Mouse (Mus musculus) B cell, adult 2 months (primary cell): ENCODE measurements around the gene Marveld2.
A peak's percentile ranks its signal among the peaks of the same experiment; 100 is the strongest.

Source experiments
- DNase-seq, 2 experiments: peaks; one replicate each; pipeline ENCODE4 v3.0.0; 2022

Gene Marveld2

DNA sequence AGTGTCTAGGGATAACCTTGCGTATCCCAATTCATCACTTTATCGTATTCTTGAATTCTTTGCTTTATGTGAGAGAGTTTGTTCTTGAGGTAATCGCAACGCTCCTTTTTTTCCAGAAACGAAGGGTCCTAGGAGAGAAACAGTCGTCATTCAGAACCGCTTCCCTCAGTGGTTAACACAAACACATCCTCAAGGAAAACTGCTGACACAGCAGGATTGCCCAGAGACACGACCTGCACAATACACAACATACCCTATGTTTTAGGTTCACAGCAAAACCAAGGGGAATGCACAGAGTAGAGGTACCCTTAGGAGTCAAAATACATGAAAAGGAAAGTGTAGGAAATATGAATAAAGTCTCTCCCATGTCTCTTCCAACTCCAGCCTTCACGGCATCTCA, 19.5 kb downstream of the Marveld2 start:
- DNase-seq = no peak

DNA sequence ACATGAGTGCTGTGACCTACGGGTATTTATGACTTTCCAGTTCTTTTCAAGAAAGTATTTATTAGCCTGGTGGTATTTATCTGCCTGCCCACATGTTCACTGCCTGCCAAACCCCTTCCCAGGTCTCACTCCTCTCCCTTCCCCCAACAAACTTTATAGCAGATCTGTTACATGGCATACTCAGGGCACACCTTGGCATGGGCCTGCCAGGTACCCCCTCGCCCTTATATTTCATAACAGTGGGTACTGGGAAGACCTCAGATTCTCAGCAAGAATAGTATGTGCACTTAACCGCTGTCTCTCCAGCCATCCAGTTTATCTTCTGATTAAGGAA, 21.3 kb downstream of the Marveld2 start:
- no peak for DNase-seq

DNA sequence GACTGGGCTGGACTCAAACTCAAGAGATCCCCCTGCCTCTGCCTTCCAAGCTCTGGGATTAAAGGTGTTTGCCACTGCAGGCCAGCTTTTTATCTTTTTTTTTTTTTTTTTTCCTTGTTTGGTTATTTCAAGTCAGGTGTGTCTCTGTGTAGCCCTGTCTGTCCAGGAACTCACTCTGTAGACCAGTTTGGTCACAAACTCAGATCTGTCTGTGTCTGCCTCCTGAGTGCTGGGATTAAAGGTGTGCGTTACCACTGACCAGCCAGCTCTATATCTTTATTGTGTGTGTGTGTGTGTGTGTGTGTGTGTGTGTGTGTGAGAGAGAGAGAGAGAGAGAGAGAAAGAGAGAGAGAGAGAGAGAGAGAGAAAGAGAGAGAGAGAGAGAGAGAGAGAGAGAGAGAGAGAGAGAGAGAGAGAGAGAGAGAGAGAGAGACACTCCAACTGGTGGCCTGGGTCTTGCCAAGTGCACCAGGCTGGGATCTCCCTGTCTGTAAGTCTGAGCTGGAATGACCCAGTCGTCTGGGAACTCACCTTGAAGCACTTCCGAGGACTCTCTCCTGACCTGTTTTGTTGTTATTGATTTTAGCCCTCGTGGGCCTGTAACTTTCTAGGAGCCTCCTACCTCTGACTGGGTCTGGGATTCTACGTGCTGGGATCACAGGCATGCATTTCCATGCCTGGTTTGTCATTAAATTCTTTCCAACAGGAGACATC, 21.8 kb downstream of the Marveld2 start:
- no peak for DNase-seq

DNA sequence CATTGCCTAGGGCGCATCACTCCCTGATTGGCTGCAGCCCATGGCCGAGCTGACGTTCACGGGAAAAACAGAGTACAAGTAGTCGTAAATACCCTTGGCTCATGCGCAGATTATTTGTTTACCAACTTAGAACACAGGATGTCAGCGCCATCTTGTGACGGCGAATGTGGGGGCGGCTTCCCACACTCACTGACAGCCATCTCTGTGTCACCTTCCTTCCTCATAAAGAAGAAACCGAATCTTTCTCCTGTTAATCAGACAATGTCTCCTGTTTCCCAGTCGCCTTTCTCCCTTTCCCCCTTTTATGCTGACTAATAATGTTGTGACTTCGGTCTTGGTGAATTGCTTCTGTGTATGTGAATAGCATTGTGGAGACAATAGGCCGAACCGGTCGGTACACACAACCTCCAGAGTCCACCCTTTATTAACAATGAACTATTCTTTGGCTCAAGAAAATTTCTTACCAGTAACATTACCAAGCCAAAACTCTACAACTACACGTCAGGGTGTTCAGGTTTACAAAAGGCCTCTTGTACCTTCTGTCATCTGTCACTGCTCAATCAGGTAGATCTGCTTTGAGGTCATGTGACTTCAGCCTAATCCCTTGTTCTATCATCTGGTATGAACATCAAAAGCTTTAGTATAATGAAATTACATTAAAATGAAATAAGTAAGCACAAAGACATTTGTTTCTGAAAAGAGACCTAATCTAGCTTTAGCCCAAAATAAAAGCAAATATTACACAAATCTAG, 22.6 kb downstream of the Marveld2 start:
- peak; percentile 61 to 67 for DNase-seq

DNA sequence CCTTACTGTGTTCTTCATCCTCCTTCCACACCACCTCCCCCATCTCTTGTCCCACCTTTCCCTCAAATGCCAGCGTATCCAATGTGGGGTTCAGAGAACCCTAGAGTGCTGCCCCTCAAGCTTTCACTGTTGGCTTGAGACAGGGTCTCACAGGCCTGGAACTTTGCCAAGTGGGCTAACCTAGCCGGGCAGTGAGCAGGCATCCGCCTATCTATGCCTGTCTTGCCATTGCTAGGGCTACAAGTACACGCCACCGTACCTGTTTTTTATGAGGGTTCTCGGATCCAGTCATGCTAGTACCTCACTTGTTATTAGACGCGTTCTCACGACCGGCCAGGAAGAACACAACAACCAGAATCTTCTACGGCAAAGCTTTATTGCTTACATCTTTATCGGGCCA, 28.1 kb downstream of the Marveld2 start:
- DNase-seq = no peak

DNA sequence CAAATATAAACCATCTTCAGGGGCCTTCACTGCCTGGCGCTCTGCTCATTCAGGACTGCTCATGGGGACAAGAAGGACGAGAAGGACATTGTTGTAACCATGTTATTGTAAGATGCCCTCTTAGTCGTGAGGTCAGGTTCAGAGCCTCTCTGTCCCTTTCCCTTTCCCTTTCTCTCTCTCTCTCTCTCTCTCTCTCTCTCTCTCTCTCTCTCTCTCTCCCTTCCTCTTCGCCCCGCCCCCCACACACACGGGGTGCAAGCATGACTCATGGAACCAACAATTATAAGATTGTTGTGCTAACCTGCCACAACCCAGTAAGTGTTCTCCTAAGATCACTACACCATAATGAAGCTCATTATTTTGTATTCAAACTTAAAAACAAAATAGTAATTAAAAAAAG, 34.6 kb downstream of the Marveld2 start:
- no peak for DNase-seq

DNA sequence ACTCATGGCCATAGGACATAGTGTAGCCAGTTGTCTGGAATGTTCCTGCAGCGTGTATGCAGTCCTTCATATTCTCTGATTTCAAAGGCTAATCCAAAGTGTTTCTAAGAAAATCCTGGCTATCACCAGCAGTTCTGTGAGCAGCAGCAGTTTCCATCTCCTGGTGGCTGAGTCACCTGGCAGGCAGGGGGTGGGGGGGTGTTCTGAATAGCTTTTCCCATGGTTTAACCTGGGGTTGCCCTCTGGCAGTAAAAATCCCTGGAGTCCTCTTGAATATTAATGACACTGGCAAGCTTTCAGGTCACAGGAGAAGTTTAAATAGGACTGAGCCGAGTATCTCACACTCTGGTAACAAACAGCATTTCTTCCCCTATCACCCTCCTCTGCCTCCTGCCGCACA, 35.1 kb downstream of the Marveld2 start:
- DNase-seq = no peak

DNA sequence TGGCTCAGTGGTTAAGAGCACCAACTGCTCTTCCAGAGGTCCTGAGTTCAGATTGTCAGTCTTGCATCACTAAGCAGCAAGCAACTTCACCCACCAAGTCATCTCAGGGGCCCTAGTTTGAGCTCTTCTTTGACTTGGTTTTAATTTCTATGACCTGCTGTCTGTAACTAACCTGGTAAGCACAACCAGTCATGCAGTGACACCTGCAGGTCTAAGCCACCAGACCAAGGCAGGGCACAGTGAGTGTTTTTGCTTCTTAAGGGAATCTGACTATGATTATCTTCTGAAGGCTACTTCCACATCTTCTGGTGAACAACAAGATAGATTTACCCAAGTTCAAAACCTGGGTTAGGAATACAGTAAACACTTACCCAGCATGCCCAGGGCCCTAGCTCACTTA, 36.8 kb downstream of the Marveld2 start:
- DNase-seq = no peak

DNA sequence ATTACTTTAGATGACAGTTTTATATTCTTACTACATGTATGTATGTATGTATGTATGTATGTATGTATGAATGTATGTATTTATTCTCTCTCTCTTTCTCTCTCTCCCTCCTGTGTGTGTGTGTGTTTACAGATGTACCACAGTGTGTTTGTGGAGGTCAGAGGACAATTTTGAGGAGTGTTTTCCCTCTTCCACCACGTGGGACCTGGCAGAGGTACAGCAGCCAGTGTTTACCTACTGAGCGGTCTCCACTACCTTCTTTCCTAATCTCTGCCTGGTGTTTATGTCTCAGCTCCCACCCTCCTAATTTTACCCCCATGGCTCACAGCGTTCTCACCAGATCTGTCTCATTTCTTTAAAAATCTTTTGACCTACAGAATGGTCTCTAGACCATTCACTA, 37.6 kb downstream of the Marveld2 start:
- no peak for DNase-seq

DNA sequence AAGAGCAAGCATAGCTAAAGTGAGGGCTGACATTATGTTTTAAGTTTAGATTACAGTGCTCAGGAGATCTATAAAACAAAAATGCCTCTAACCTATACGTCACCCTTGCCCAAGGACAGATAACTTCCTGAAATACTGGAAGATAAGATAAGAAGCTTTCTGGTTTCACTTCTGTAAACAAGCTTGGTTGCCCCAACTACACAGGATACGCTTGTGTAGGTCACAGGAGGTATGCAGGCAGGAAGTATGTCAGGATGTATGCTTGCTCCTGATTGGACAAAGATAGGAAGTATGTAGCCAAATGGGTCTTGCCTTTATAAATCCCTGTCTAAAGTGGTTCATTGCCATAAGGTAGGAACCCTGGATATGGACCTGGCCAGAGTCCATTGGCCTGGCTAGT, 40.8 kb downstream of the Marveld2 start:
- peak; percentile 37 to 51 for DNase-seq

DNA sequence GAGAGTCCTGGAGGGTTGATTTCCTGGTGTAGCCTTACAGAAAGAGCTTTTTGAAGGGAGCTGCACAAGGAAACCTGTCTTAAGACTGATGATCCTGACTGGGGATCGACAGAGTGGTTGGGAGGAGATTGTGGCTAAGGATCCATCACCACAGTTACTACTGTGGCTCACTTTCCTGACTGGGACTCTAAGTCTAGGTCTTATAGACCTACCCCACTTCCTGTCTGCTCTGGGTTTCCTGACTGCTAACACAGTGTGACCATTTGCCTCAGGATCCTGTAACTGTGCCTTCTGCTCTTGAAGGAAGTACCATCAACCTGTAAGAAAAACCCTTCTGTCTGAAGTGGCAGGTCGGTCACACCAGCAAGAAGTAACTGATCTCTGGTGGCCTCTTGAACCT, 46.1 kb downstream of the Marveld2 start:
- DNase-seq = no peak

DNA sequence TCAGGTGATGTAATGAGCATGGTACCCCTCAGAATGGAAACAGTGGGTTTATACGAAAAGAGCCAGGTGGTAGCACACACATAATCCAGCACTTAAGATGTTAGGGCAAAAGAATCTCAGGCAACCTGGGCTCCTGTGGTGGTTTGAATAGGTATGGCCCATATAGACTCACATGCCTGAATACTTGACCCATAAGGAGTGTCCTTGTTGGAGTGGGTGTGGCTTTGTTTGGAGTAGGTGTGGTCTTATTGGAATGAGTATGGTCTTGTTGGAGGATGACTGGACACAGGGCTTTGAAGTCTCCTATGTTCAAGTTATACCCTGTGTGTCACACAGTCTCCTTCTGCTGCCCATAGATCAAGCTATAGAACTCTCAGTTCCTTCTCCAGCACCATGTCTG, 48.4 kb downstream of the Marveld2 start:
- no peak for DNase-seq

DNA sequence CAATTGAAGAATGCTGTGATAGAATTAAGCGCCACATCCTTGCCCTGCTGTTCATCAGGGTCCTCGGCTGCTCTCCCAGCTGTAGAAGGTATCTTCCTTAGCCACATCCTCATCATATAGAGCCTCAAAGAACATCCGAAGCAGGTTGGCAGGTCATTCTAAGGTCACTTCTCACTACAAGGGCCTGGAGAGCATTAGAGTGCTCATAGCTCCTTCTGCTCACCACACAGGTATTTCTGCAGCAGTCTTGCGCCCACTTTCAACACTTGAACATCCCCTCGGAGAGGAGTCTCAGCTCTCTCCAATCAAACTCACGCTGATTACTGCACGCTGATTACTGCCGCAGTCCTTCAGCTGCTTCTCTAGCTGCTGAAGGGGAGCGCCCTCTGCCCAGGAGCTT, 57.3 kb downstream of the Marveld2 start:
- DNase-seq = no peak

DNA sequence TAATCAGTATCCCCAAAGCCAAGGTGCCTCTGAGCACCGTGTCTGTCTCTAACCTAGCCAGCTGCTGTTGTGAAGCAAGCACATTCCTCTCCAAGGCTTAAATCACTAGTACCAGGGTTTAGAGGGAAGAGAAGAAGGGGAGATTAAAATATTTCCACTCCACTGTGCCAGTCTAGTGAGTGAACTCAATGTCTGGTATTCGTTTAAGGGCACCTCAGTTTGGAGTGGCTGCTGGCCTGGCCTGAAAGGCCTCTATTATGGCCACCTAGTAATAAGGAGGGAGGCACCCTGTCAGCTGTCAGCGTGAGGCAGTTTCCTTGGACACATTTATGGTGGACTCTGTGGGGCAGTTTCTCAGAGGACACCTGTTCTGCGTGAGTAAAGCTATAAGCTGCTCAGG, 59.8 kb downstream of the Marveld2 start:
- no peak for DNase-seq

DNA sequence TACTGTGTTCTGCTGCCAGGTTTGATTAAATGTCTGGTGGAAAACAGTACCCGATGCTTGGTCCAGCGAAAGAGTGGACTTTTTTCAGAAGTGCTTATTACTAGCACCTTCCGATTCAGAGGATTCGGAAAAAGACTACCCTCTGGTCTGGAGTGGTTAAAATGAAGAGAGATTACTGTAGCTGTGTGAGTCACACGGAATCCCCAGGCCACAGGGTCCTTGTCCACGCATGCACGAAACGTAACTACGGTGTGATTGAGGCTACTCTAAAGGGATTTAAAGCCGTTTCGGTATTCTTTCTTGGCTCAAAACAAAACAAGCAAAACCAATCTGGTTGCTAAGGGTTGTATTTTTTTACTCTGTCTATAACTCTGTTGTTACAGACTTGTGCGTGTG, 63.7 kb downstream of the Marveld2 start:
- DNase-seq = peak in 1 of 2 experiments; percentile 6

DNA sequence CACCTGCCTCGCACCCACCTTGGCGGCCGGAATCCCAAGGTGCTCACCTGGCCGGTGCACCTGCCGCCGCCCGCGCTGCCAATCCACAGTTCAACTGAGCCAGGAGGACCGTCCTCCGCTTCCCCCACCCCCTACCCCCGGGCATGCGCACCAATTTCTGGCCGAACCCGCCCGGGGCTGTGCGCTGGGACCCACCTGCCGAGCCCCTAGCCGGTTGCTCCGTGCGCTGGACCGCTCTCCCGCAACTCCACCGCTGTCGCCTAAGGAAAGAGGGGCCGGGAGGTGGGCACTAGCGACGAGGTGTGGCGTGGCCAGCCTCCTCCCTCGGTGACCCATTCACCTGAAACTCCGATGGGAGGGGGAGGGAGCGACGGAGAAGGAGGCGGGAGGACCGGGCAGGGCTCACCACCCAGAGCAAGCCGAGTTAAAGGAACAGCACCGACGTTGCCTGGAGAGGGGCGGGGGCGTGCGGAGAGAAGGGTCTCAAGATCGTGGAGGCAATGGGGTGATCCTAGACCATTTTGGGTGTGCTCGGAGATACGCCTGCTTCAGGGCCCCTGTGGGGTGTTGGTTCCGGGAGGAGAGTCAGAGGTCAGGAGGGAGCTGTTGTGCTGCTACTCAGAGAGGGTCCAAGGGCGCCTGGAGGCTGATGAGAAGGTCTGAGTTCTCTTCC, 64.3 kb downstream of the Marveld2 start, which contains the start of gene Ocln:
Ocln (minus strand) TSS at position 350 of the 673 bp plus-strand sequence.
- DNase-seq = peak; percentile 19 to 30

DNA sequence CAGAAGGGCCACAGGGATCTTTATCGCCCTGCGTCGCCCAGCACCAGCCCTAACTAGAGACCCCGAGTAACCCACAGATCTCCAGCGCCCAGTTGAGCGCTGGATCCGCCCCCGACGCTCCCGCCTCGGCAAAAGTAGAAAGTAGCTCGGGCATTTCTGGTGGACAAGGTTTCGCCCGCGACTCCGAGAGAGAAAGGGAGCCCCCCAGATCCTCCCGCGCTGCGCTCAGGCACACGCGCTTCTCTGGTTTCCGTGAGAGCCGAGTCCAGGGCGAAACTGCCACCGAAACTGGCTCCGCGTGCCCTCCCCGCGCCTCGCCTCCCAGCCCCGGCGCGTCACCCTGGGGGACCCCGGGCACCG, 64.8 kb downstream of the Marveld2 start:
- peak; percentile 6 to 29 for DNase-seq

DNA sequence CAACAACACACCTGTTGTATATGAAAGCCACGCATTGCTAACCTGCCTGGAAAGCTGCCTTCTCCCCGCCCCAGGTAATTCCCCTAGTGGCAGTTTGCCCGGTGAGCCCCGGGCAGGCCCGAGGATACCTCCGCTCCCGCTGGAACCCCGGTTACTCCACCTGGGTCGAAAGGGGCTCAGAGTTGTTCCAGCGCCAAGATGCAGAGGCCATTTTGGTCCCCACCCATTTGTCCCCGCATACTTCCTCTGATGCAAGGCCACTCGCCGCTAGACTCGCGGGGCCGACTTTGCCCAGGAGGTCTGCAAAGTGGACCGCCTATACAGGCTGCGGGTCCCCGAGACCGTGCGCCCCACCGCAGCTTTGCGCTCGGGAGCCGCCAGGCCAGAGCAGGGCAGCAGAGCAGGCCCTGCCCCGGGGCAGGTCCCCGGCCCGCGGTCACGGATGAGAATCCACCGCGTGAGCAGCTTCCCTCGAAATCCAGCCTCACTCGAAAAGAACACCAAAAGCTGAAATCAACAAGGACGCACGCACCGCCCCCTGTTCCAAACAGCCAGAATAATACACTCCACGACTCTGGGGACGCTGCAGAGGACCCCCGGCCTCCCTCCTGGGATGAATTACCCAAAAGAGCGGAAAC, 65.3 kb downstream of the Marveld2 start:
- peak; percentile 7 to 12 for DNase-seq

DNA sequence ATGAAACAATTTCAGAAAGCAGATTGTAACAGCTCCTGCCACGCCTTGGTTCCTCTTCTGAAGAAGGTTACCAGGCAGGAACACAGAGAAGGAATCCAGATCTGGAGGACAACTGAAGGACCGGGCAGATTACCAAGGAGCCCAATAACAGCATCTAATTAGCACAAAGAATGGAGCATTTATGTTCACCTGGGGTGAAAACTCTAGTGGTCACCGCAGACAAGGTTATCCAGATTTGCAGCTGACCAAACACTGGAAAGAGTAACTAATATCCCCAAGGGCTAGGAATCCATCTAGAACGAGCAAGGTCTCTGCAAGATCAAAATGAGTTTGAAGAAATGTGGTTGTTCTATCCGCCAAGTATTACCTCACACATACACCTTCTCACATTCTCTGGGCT, 69.5 kb downstream of the Marveld2 start:
- no peak for DNase-seq
